Mouse (Mus musculus) lung, embryonic 16.5 days (tissue): ENCODE results near the gene Ccdc102a. TPM values are rescaled to one million over a fixed set of nuclear protein-coding genes. Genes with fewer than 3 reads are reported as not detected.

ENCODE experiments used
- ATAC-seq: fragments of 200-750 bp; cut with Nextera tagmentation; 2 replicates; pipeline ENCODE4 v1.8.0; 2017; ENCODE audit warnings: low read depth, mild to moderate bottlenecking, moderate library complexity
- H3K27ac ChIP-seq: fragments of 300-500 bp; sonication (generic); 2 replicates; pipeline ENCODE4 v1.5.1; 2014; ENCODE audit warnings: mild to moderate bottlenecking, control low read depth, low read length
- H3K27me3 ChIP-seq: fragments of 300-500 bp; sonication (generic); 2 replicates; pipeline ENCODE4 v1.6.1; 2014; ENCODE audit warnings: low read depth, low read length, mixed read lengths; ENCODE audit not compliant: control insufficient read depth, insufficient read depth
- H3K36me3 ChIP-seq: fragments of 300-500 bp; sonication (generic); 2 replicates; pipeline ENCODE4 v1.6.1; 2014; ENCODE audit warnings: low read length; ENCODE audit not compliant: control insufficient read depth, insufficient read depth
- H3K4me1 ChIP-seq: fragments of 300-500 bp; sonication (generic); replicated peaks from 2 replicates; pipeline ENCODE4 v1.6.1; 2014; ENCODE audit warnings: low read length, mixed read lengths; ENCODE audit not compliant: control insufficient read depth, insufficient read depth
- H3K4me2 ChIP-seq: fragments of 300-500 bp; sonication (generic); 2 replicates; pipeline ENCODE4 v1.6.1; 2014; ENCODE audit warnings: low read depth, low read length, control low read depth
- H3K4me3 ChIP-seq: fragments of 300-500 bp; sonication (generic); 2 replicates; pipeline ENCODE4 v1.5.1; 2014; ENCODE audit warnings: mild to moderate bottlenecking, low read length, control low read depth
- H3K9ac ChIP-seq: fragments of 300-500 bp; sonication (generic); 2 replicates; pipeline ENCODE4 v1.6.1; 2014; ENCODE audit warnings: low read length, control low read depth
- H3K9me3 ChIP-seq: fragments of 300-500 bp; sonication (generic); 2 replicates; pipeline ENCODE4 v1.6.1; 2016; ENCODE audit warnings: low read length; ENCODE audit not compliant: control insufficient read depth
- WGBS: fragments of 180-500 bp; shearing (Covaris S2); extraction: QIAGEN DNeasy Blood & Tissue Kit; methylation state at CpG from one replicate; pipeline ENCODE4 v1.1.7; 2014; 5-methylcytosine and 5-hydroxymethylcytosine counted together
- polyA plus RNA-seq: library from polyadenylated mRNA; unstranded; fragments of >200 nt; fragmentation: Nextera tagmentation; extraction: Ambion mirVana; gene quantifications from 2 replicates; pipeline ENCODE4 v1.2.1, GENCODE M21; 2015

Ccdc102a gene
- polyA plus RNA-seq, 1 experiment from 2014 or later, result 18.5 TPM

DNA sequence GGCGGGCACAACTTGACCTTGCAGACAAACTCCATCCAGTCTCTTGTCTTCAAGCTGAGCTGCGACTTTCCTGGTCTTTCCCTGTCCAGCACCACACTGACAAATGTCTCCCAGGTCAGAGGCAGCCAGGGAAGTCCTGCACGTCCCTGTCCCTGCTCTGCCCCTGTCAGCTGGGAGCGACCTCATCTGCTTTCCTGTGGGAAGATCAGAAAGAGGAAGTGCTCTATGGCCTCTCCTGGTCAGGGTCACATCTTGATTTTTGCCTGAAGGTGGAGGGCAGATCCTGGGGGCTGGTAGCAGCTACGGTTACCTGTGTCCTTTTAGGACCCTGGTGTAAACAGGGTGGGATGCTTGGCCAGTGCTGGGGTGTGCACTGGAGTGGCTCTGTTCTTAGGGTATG, 16.0 kb upstream of the Ccdc102a start:
- Histone ChIP-seq H3K27ac (no peak overlapping the region), H3K36me3 (no peaks in the 10 kb centered on the region), H3K27me3 (no peaks in the 10 kb centered on the region), H3K9me3 (no peaks in the 10 kb centered on the region), H3K4me2 (no peak overlapping the region), H3K4me3 (no peak overlapping the region), H3K9ac (no peak overlapping the region), H3K4me1 (no peaks in the 10 kb centered on the region)
- no peak for ATAC-seq
- 46% methylated on average over 5 of the region's 5 CpGs for WGBS

DNA sequence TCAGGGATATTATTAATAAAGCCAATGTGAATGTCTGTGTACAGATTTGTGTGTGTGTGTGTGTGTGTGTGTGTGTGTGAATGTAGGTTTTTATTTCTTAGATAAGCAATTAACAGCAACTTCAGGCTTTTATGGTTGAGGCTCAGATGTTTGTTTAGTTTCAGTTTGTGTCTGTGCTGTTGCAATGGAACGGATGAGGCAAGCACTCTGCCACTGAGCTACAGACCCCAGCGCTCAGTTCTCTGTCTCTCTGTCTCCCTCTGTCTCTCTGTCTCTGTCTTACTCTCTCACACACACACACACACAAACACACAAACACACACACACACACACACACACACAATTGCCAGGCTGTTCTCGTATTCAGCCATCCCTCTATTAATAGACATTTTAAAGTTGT, 10.3 kb upstream of the Ccdc102a start:
- no peaks in the 10 kb centered on the region for H3K36me3 ChIP-seq

DNA sequence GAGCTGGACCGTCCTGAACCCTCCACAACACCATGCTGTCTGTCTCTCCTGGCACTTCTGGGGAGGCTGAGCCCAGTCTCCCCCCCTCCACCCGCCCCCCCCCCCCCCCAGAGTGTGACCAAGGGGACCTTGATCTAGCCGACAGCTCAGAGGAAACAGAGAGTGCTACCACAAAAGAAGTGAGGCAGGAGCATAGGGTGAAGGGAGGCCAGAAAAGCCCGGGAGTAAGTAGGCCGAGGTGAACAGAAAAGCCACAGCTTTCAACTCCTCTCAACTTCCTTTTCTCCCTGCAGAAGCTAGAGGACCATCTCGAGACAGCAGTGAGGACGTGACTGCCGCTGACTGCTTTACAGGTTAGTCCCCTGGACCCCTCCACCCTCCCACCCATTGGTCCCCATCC, 5.5 kb upstream of the Ccdc102a start, which contains the start of gene Adgrg5:
Gene Adgrg5, plus strand, starts transcription at position 290 of the 400 bp plus-strand sequence.
- no peak within 1 kb of the TSS for H3K27ac ChIP-seq
- 41% methylated on average over 7 of the region's 8 CpGs for WGBS
- no peak for ATAC-seq

More for the DNA sequence above, 10.3 kb upstream of the Ccdc102a start:
- H3K4me3 ChIP-seq, result no peak overlapping the region
- WGBS, result 77% methylated on average over 3 of the region's 3 CpGs
- no peaks in the 10 kb centered on the region for H3K9me3 ChIP-seq
- no peak for ATAC-seq
- H3K27ac ChIP-seq, result no peak overlapping the region
- H3K9ac ChIP-seq, result no peak overlapping the region
- no peak overlapping the region for H3K4me2 ChIP-seq
- no peaks in the 10 kb centered on the region for H3K27me3 ChIP-seq
- H3K4me1 ChIP-seq, result no peaks in the 10 kb centered on the region

DNA sequence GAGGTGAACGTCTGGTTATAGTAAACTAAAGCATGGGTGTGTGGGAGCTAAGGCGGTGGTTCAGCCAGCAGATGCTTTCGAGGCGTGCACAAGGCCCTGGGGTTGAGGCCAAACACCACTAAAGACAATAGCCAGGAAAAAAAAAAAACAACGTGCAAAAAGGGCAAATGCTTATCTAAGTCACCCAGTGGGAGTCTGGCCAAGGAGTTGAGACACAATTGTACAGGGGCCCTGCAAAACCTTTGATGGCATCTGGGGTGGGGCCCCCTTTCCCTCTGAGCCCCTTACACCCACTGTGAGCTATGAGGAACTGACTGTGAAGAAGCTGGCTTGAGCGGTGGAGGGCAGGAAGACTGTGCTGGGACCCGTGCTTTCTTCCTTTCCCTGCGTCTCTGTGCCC, 4.7 kb upstream of the Ccdc102a start:
- Histone ChIP-seq H3K9me3 (no peaks in the 10 kb centered on the region), H3K9ac (no peak overlapping the region), H3K27ac (no peak overlapping the region), H3K4me3 (no peak overlapping the region), H3K4me1 (peaks cover 9% of the 10 kb centered on the region), H3K4me2 (no peak overlapping the region), H3K36me3 (no peaks in the 10 kb centered on the region), H3K27me3 (no peaks in the 10 kb centered on the region)
- no peak for ATAC-seq
- 22% methylated on average over 8 of the region's 8 CpGs for WGBS

More for the DNA sequence above, 5.5 kb upstream of the Ccdc102a start, which contains the start of gene Adgrg5:
- no peak within 1 kb of the TSS for H3K4me3 ChIP-seq
- H3K9me3 ChIP-seq, result no peaks in the 10 kb centered on the region
- no peak within 1 kb of the TSS for H3K9ac ChIP-seq
- H3K4me2 ChIP-seq, result no peak within 1 kb of the TSS
- H3K36me3 ChIP-seq, result no peaks in the 10 kb centered on the region
- H3K27me3 ChIP-seq, result no peaks in the 10 kb centered on the region
- H3K4me1 ChIP-seq, result peaks cover 7% of the 10 kb centered on the region

DNA sequence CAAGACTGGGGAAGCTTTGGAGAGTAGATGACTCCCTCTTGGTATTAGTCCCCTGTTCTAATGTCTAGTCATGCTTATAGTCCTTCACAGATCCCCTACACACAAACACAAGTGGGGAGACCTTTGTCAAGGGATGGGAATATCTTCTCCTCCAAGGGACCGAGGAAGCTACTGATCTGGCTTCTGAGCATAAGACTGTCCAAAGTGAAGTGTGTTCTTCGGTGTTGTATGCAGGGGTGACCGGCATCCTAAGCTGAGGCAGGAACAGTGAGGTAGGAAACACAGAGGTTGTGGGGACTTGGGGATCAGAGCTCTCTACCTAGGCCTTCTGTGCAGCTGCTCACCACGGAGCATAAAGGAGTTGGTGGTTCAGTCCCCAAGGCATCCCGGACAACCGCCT, 4.3 kb upstream of the Ccdc102a start:
- Histone ChIP-seq H3K4me1 (peaks cover 9% of the 10 kb centered on the region), H3K4me2 (no peak overlapping the region), H3K9ac (no peak overlapping the region), H3K27ac (no peak overlapping the region), H3K36me3 (no peaks in the 10 kb centered on the region), H3K9me3 (no peaks in the 10 kb centered on the region), H3K4me3 (no peak overlapping the region), H3K27me3 (no peaks in the 10 kb centered on the region)
- ATAC-seq, result no peak
- WGBS, result 58% methylated on average over 6 of the region's 6 CpGs

DNA sequence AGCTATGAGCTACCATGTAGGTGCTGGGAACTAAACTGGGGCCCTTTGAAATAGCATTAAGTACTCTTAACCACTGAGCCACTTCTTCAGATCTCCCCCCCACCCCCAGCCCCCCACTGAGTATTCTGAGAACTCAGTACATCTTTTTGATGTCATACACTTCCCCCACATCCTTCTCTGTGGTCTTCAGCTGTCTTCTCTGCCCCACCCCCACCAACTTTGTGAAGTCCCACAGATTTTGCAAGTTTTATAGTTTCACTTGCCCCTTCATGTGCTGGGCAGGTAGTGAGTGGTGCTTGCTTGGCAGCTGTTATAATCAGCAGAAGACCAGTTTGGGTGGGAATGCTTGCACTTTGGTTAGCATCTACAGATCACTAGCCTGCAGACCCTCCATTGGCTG, 1.4 kb upstream of the Ccdc102a start:
- ATAC-seq, result no peak
- Histone ChIP-seq H3K27me3 (no peaks in the 10 kb centered on the region), H3K4me2 (no peak overlapping the region), H3K27ac (no peak overlapping the region), H3K4me1 (peaks cover 33% of the 10 kb centered on the region), H3K4me3 (no peak overlapping the region), H3K9ac (no peak overlapping the region), H3K9me3 (no peaks in the 10 kb centered on the region), H3K36me3 (no peaks in the 10 kb centered on the region)

DNA sequence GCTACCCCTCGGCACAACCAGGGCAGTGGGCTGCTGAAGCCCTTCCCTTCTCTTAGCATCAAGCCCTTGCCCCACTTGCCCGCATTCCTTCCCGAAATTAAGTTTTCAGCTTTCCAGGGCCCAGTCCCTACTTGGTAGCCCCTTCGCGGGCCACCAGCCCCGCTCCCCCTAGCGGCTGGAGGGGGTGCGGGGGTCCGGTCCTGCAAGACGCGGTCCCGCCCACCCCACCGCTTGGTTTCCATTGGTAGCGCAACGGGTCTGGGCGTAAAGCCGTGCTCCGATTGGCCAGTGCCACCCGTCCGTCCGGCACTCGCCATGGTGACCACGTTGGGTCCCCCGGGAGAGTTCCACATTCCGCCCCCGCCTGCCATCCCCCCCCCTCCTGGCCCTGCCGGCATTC, 546 bp downstream of the Ccdc102a start:
- Histone ChIP-seq H3K4me1 (peaks cover 40% of the 10 kb centered on the region), H3K9me3 (no peaks in the 10 kb centered on the region), H3K9ac (peak overlapping the region; percentile 91), H3K27ac (peak overlapping the region; percentile 86), H3K4me2 (peak overlapping the region; percentile 83), H3K36me3 (0 out of 2 replicates have a peak, but pooled peaks cover 2% of the 10 kb centered on the region), H3K4me3 (peak overlapping the region; percentile 82), H3K27me3 (no peaks in the 10 kb centered on the region)
- ATAC-seq, result peak; percentile 98
- under 1% methylated on average over 27 of the region's 27 CpGs for WGBS

DNA sequence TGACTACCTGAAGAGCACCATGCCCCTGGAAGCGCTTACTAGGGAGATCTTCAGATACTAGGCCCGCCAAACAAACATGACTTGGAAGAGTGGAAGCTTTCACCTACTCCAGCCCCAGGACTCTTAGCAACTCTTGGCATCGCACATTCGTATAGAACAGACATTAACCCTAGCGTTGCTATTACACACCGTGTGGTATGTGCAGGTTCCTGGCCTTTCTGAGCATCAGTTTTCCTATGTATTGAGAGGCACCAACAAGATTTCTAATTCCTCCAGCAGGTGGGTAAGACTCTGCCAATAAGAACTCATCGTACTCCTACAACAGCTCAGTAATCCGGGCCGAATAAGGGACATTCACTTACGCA, 956 bp downstream of the Ccdc102a start:
- H3K4me2 ChIP-seq, result peak overlapping the region; percentile 83
- 4% methylated on average over 10 of the region's 10 CpGs for WGBS
- peak; percentile 25 for ATAC-seq
- H3K27ac ChIP-seq, result peak overlapping the region; percentile 48
- H3K27me3 ChIP-seq, result no peaks in the 10 kb centered on the region
- H3K9ac ChIP-seq, result peak overlapping the region; percentile 62
- 0 out of 2 replicates have a peak, but pooled peaks cover 2% of the 10 kb centered on the region for H3K36me3 ChIP-seq
- peak overlapping the region; percentile 82 for H3K4me3 ChIP-seq
- H3K9me3 ChIP-seq, result no peaks in the 10 kb centered on the region
- peaks cover 40% of the 10 kb centered on the region for H3K4me1 ChIP-seq

DNA sequence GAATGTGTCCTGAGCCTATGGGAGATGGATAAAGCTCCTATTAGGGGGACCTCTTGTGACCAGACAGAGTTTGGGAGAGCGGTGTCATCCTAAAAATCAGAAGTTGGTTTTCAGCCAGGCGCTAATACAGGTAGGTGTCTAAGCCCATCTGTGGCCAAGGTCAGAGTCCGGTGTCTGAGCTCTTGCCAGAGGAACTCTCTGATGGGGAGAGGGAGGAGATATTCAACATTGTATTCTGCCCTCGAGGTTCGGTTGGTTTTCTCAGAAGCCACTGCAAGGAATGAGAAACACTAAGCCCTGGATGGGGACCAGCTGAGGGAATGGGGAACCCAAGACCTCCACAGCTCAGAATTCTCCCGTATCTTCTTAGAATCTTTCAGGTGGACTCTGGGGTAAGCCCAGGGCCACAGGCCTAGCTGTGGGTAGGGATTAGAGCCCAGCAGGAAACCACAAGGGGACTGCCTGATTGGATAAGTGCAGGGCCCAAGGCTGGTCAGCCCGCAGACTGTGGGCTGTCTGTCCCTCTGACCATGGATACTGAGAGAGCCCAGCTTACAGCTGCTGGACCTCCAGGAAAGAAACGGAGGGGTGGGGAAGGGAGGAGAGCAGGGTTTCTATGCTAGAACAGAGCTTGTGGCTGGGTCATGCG, 1.5 kb downstream of the Ccdc102a start:
- Histone ChIP-seq H3K27me3 (no peaks in the 10 kb centered on the region), H3K4me2 (peak overlapping the region; percentile 83), H3K4me3 (peak overlapping the region; percentile 82), H3K9me3 (no peaks in the 10 kb centered on the region), H3K4me1 (peaks cover 42% of the 10 kb centered on the region), H3K9ac (peak overlapping the region; percentile 62), H3K36me3 (peaks cover 3% of the 10 kb centered on the region; the same call in 1 of the 2 replicates), H3K27ac (peak overlapping the region; percentile 3; the same call in 1 of the 2 replicates)
- WGBS, result 50% methylated on average over 9 of the region's 9 CpGs
- no peak for ATAC-seq
